Mouse (Mus musculus): ENCODE measurements at regions not wholly inside any gene's neighbourhood (a gene's known extent, or its start where the extent isn't known, plus 50 kb on each side); places are given as distances from the start of the nearest gene placed in this dataset.
"Not testable (repeated sequence)": the region's sequence is repeated elsewhere in the genome, so short reads cannot be mapped to it uniquely, and the experiment has no call there.

GRCm38 (mm10) chr7:39727935-39728557 is 210.5 kb downstream of the Zfp619 start:
- no peak for DNase-seq (ENCODE audit: low spot score in 2 of 2)

- no peak for DNase-seq (ENCODE audit: low spot score in 2 of 2)
Observed at GRCm38 (mm10) chr7:39728930-39729329, 211.4 kb downstream of the Zfp619 start.

GRCm38 (mm10) chr7:39729723-39730122 is 212.2 kb downstream of the Zfp619 start:
- no peak for DNase-seq (ENCODE audit: low spot score in 2 of 2)

- no peak for DNase-seq (ENCODE audit: low spot score in 2 of 2)
Observed at GRCm38 (mm10) chr7:39732790-39733189, 215.2 kb downstream of the Zfp619 start.

- DNase-seq (ENCODE audit: low spot score in 2 of 2) = not testable (repeated sequence)
Observed at GRCm38 (mm10) chr7:39748395-39748794, 230.8 kb downstream of the Zfp619 start.

- no peak for DNase-seq (ENCODE audit: low spot score in 2 of 2)
Observed at GRCm38 (mm10) chr7:39750448-39750847, 232.9 kb downstream of the Zfp619 start.

GRCm38 (mm10) chr7:39764366-39764765 is 246.8 kb downstream of the Zfp619 start:
- DNase-seq (ENCODE audit: low spot score in 2 of 2) = no peak

- no peak for DNase-seq (ENCODE audit: low spot score in 2 of 2)
Observed at GRCm38 (mm10) chr7:39765094-39765493, 247.5 kb downstream of the Zfp619 start.

- DNase-seq (ENCODE audit: low spot score in 2 of 2) = no peak
Observed at GRCm38 (mm10) chr7:39773291-39773690, 255.7 kb downstream of the Zfp619 start.

- DNase-seq (ENCODE audit: low spot score in 2 of 2) = no peak
Observed at GRCm38 (mm10) chr7:39789321-39789720, 271.8 kb downstream of the Zfp619 start.

GRCm38 (mm10) chr7:39789880-39790279 is 272.3 kb downstream of the Zfp619 start:
- DNase-seq (ENCODE audit: low spot score in 2 of 2) = no peak

- DNase-seq (ENCODE audit: low spot score in 2 of 2) = no peak
Observed at GRCm38 (mm10) chr7:39794751-39795150, 277.2 kb downstream of the Zfp619 start.

- DNase-seq (ENCODE audit: low spot score in 2 of 2) = peak in 1 of 2 experiments; percentile 50
Observed at GRCm38 (mm10) chr7:39804276-39804675, 286.7 kb downstream of the Zfp619 start.

GRCm38 (mm10) chr7:39818036-39818435 is 300.5 kb downstream of the Zfp619 start:
- no peak for DNase-seq (ENCODE audit: low spot score in 2 of 2)

- no peak for DNase-seq (ENCODE audit: low spot score in 2 of 2)
Observed at GRCm38 (mm10) chr7:39822550-39823178, 305.1 kb downstream of the Zfp619 start.

GRCm38 (mm10) chr7:39828378-39828777 is 310.8 kb downstream of the Zfp619 start:
- no peak for DNase-seq (ENCODE audit: low spot score in 2 of 2)

GRCm38 (mm10) chr7:39830831-39831230 is 313.3 kb downstream of the Zfp619 start:
- no peak for DNase-seq (ENCODE audit: low spot score in 2 of 2)

GRCm38 (mm10) chr7:39841988-39842387 is 324.4 kb downstream of the Zfp619 start:
- DNase-seq (ENCODE audit: low spot score in 2 of 2) = no peak

- peak; percentile 28 to 60 for DNase-seq (ENCODE audit: low spot score in 2 of 2)
Observed at GRCm38 (mm10) chr7:39847914-39848782, 330.6 kb downstream of the Zfp619 start.

- no peak for DNase-seq (ENCODE audit: low spot score in 2 of 2)
Observed at GRCm38 (mm10) chr7:39857301-39857700, 339.7 kb downstream of the Zfp619 start.

- no peak for DNase-seq (ENCODE audit: low spot score in 2 of 2)
Observed at GRCm38 (mm10) chr7:39862835-39863234, 345.3 kb downstream of the Zfp619 start.

- no peak for DNase-seq (ENCODE audit: low spot score in 2 of 2)
Observed at GRCm38 (mm10) chr7:39864130-39864529, 346.6 kb downstream of the Zfp619 start.

Data from left cerebral cortex, adult 8-10 months (tissue).